Mouse (Mus musculus): ENCODE data around the gene Pramef25.
"Not testable (repeated sequence)": the region's sequence is repeated elsewhere in the genome, so short reads cannot be mapped to it uniquely, and the experiment has no call there.

DNA sequence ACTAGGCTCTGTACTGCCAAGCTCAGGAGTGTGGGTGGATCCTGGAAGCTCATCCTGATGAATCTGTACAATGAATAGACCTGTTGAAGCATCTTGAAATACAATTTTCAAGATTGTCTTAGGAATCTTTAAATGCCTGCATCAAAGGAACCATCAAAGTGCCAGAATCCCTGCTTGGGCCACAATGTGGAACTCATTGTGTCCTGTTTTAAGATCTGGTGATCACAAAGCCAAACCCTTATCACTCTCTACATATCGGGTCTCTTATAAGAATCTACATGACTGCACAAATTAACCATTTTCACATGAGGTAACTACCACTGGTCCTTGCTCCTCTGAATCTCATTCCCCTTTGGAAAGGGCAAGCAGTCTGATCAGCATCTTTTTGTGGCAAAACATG is at the start of gene Pramef25:
- TF ChIP-seq CTCF (IDR thresholded peaks at IDR 0.05; ENCODE audit: low read depth); EP300 (optimal IDR thresholded peaks at IDR 0.05): not testable (repeated sequence)

All from stomach, postnatal 0 days (tissue).